ENCODE assay signal across 22 mouse cellular contexts in genomic region chr17:5254717-5255617, GRCm38 (mm10).
DNase-seq lines count a peak whose midpoint lies in the region; ATAC-seq and TF ChIP-seq lines count a peak whose summit lies in the region.
"Had no signal": no experiment of that assay in that cellular context is flagged by ENCODE, and none has a peak within 500 bp of the region (broad histone marks: within the 10 kb centered on the region; RNA-seq: fewer than 3 reads in every experiment).

No protein-coding gene starts in this region.

- TF ChIP-seq CTCF in midbrain, postnatal 0 days (IDR thresholded peaks at IDR 0.05) = 0 out of 2 replicates have a peak, but pooled peaks have one; percentile 4

- H3K9ac ChIP-seq in embryonic facial prominence, embryonic 11.5 days (replicated peaks; ENCODE audit: low read length) = no peak overlapping the region
- H3K9ac ChIP-seq in midbrain, embryonic 11.5 days (ENCODE audit: low read length) = no peak overlapping the region
- no peak overlapping the region; the same call in 1 of the 2 replicates for H3K9ac ChIP-seq in midbrain, postnatal 0 days (replicated peaks; ENCODE audit: low read length, poor library complexity, severe bottlenecking)
- H3K9ac ChIP-seq: embryonic facial prominence, embryonic 15.5 days; heart, embryonic 13.5 days; intestine, embryonic 15.5 days; neural tube, embryonic 15.5 days; stomach, embryonic 15.5 days had no signal

- peak; percentile 31 for DNase-seq in embryonic facial prominence, embryonic 11.5 days (ENCODE audit: low spot score)
- no peak for DNase-seq in embryonic facial prominence, embryonic 10.5 days (ENCODE audit: low spot score)
- DNase-seq in midbrain, embryonic 10.5 days (ENCODE audit: low spot score) = no peak
- no peak for DNase-seq in midbrain, embryonic 11.5 days (ENCODE audit: low spot score, missing footprints)
- DNase-seq in limb, embryonic 10.5 days (ENCODE audit: low spot score) = no peak
- DNase-seq in midbrain, postnatal 0 days (ENCODE audit: low spot score) = no peak
- no peak for DNase-seq in left cerebral cortex, adult 18-20 months (ENCODE audit: low spot score in 2 of 2)
- no peak for DNase-seq in lung, postnatal 4 days
- DNase-seq: adrenal gland, adult 8-10 months; cerebellum, adult 11-12 months; cerebellum, postnatal 14 days; gastrocnemius, adult 2 months; kidney, postnatal 36 days; liver; right cerebral cortex, postnatal 25 days; thymus, adult 18-20 months had no signal

- no peak overlapping the region for H3K27ac ChIP-seq in embryonic facial prominence, embryonic 11.5 days (replicated peaks; ENCODE audit: low read depth, low read length)
- no peak overlapping the region for H3K27ac ChIP-seq in embryonic facial prominence, embryonic 10.5 days (replicated peaks)
- H3K27ac ChIP-seq in midbrain, embryonic 10.5 days (replicated peaks) = 0 out of 2 replicates have a peak overlapping the region, but pooled peaks have one; percentile 46
- H3K27ac ChIP-seq in midbrain, embryonic 11.5 days (ENCODE audit: low read depth, low read length) = no peak overlapping the region
- peak overlapping the region; percentile 54; the same call in 1 of the 2 replicates for H3K27ac ChIP-seq in limb, embryonic 10.5 days
- no peak overlapping the region; the same call in 1 of the 2 replicates for H3K27ac ChIP-seq in midbrain, postnatal 0 days (ENCODE audit: low read depth, low read length)
- H3K27ac ChIP-seq: embryonic facial prominence, embryonic 15.5 days; gastrocnemius, adult 2 months; heart, embryonic 13.5 days; intestine, embryonic 15.5 days; neural tube, embryonic 15.5 days; stomach, embryonic 15.5 days had no signal

- H3K9me3 ChIP-seq in embryonic facial prominence, embryonic 11.5 days (replicated peaks; ENCODE audit: control insufficient read depth, low read length) = no peaks in the 10 kb centered on the region
- no peaks in the 10 kb centered on the region for H3K9me3 ChIP-seq in embryonic facial prominence, embryonic 10.5 days
- H3K9me3 ChIP-seq in midbrain, embryonic 10.5 days (replicated peaks) = no peaks in the 10 kb centered on the region
- no peaks in the 10 kb centered on the region for H3K9me3 ChIP-seq in midbrain, embryonic 11.5 days (ENCODE audit: control insufficient read depth, low read length)
- H3K9me3 ChIP-seq in limb, embryonic 10.5 days (replicated peaks) = no peaks in the 10 kb centered on the region
- H3K9me3 ChIP-seq in midbrain, postnatal 0 days (ENCODE audit: low read length) = no peaks in the 10 kb centered on the region
- H3K9me3 ChIP-seq: embryonic facial prominence, embryonic 15.5 days; heart, embryonic 13.5 days; intestine, embryonic 15.5 days; neural tube, embryonic 15.5 days; stomach, embryonic 15.5 days had no signal

- WGBS in embryonic facial prominence, embryonic 11.5 days = 75% methylated on average over 16 of the region's 16 CpGs
- 67% methylated on average over 16 of the region's 16 CpGs for WGBS in embryonic facial prominence, embryonic 10.5 days
- WGBS in midbrain, embryonic 10.5 days = 54% methylated on average over 16 of the region's 16 CpGs
- 48% methylated on average over 16 of the region's 16 CpGs for WGBS in midbrain, embryonic 11.5 days
- WGBS in limb, embryonic 10.5 days = 86% methylated on average over 16 of the region's 16 CpGs
- WGBS in midbrain, postnatal 0 days = 48% methylated on average over 16 of the region's 16 CpGs

- H3K27me3 ChIP-seq in embryonic facial prominence, embryonic 11.5 days (ENCODE audit: control insufficient read depth, insufficient read depth, low read length) = no peaks in the 10 kb centered on the region
- H3K27me3 ChIP-seq in embryonic facial prominence, embryonic 10.5 days (replicated peaks; ENCODE audit: low read depth, poor library complexity, severe bottlenecking) = no peaks in the 10 kb centered on the region
- H3K27me3 ChIP-seq in midbrain, embryonic 10.5 days (ENCODE audit: low read depth, poor library complexity, severe bottlenecking) = peaks cover 9% of the 10 kb centered on the region
- no peaks in the 10 kb centered on the region for H3K27me3 ChIP-seq in midbrain, embryonic 11.5 days (ENCODE audit: control insufficient read depth, insufficient read depth, low read length)
- no peaks in the 10 kb centered on the region for H3K27me3 ChIP-seq in limb, embryonic 10.5 days (ENCODE audit: low read depth, poor library complexity, severe bottlenecking)
- no peaks in the 10 kb centered on the region for H3K27me3 ChIP-seq in midbrain, postnatal 0 days (ENCODE audit: insufficient read depth, low read length)
- H3K27me3 ChIP-seq: embryonic facial prominence, embryonic 15.5 days; heart, embryonic 13.5 days; intestine, embryonic 15.5 days; neural tube, embryonic 15.5 days; stomach, embryonic 15.5 days had no signal

- no peaks in the 10 kb centered on the region for H3K4me1 ChIP-seq in embryonic facial prominence, embryonic 11.5 days (ENCODE audit: control insufficient read depth, insufficient read depth, low read length)
- peaks cover 13% of the 10 kb centered on the region for H3K4me1 ChIP-seq in embryonic facial prominence, embryonic 10.5 days
- H3K4me1 ChIP-seq in midbrain, embryonic 10.5 days = peaks cover 41% of the 10 kb centered on the region
- peaks cover 5% of the 10 kb centered on the region for H3K4me1 ChIP-seq in midbrain, embryonic 11.5 days (ENCODE audit: control insufficient read depth, insufficient read depth, low read length)
- peaks cover 18% of the 10 kb centered on the region for H3K4me1 ChIP-seq in limb, embryonic 10.5 days
- no peaks in the 10 kb centered on the region; the same call in 1 of the 2 replicates for H3K4me1 ChIP-seq in midbrain, postnatal 0 days (ENCODE audit: insufficient read depth, low read length)

- H3K4me2 ChIP-seq in embryonic facial prominence, embryonic 11.5 days (ENCODE audit: low read depth, low read length) = no peak overlapping the region
- H3K4me2 ChIP-seq in midbrain, embryonic 11.5 days = no peak overlapping the region
- H3K4me2 ChIP-seq in midbrain, postnatal 0 days (ENCODE audit: low read depth, low read length, poor library complexity, severe bottlenecking) = no peak overlapping the region
- H3K4me2 ChIP-seq: embryonic facial prominence, embryonic 15.5 days; heart, embryonic 13.5 days; intestine, embryonic 15.5 days; neural tube, embryonic 15.5 days; stomach, embryonic 15.5 days had no signal

- no peak for ATAC-seq in embryonic facial prominence, embryonic 11.5 days (replicated peaks; ENCODE audit: insufficient number of reproducible peaks, low FRiP score, low TSS enrichment, low read depth)
- no peak for ATAC-seq in midbrain, embryonic 11.5 days (ENCODE audit: low FRiP score)
- ATAC-seq in midbrain, postnatal 0 days (ENCODE audit: low FRiP score) = no peak
- ATAC-seq: intestine, embryonic 15.5 days; lung, postnatal 0 days had no signal

- no peak overlapping the region for H3K4me3 ChIP-seq in embryonic facial prominence, embryonic 11.5 days (ENCODE audit: low read depth, low read length)
- no peak overlapping the region for H3K4me3 ChIP-seq in embryonic facial prominence, embryonic 10.5 days
- H3K4me3 ChIP-seq in midbrain, embryonic 10.5 days = no peak overlapping the region
- H3K4me3 ChIP-seq in midbrain, embryonic 11.5 days (ENCODE audit: low read depth, low read length) = no peak overlapping the region
- no peak overlapping the region for H3K4me3 ChIP-seq in limb, embryonic 10.5 days
- no peak overlapping the region for H3K4me3 ChIP-seq in midbrain, postnatal 0 days (ENCODE audit: low read depth, low read length)
- H3K4me3 ChIP-seq: embryonic facial prominence, embryonic 15.5 days; gastrocnemius, adult 2 months; heart, embryonic 13.5 days; intestine, embryonic 15.5 days; neural tube, embryonic 15.5 days; stomach, embryonic 15.5 days had no signal

- no peaks in the 10 kb centered on the region for H3K36me3 ChIP-seq in embryonic facial prominence, embryonic 11.5 days (replicated peaks; ENCODE audit: control insufficient read depth, insufficient read depth, low read depth, low read length)
- H3K36me3 ChIP-seq in embryonic facial prominence, embryonic 10.5 days (replicated peaks) = peaks cover 17% of the 10 kb centered on the region; the same call in 1 of the 2 replicates
- peaks cover 3% of the 10 kb centered on the region; the same call in 1 of the 2 replicates for H3K36me3 ChIP-seq in midbrain, embryonic 10.5 days
- H3K36me3 ChIP-seq in midbrain, embryonic 11.5 days (ENCODE audit: control insufficient read depth, insufficient read depth, low read length) = no peaks in the 10 kb centered on the region
- peaks cover 4% of the 10 kb centered on the region; the same call in 1 of the 2 replicates for H3K36me3 ChIP-seq in limb, embryonic 10.5 days
- H3K36me3 ChIP-seq in midbrain, postnatal 0 days (ENCODE audit: insufficient read depth, low read length) = no peaks in the 10 kb centered on the region; the same call in 1 of the 2 replicates
- H3K36me3 ChIP-seq: embryonic facial prominence, embryonic 15.5 days; intestine, embryonic 15.5 days; neural tube, embryonic 15.5 days; stomach, embryonic 15.5 days had no signal

Comparison
In these comparisons a context has a peak if more than half of its experiments do, and no peak if none do; other contexts are left out.
1. H3K27ac ChIP-seq: peak in midbrain, embryonic 10.5 days (single experiment) and limb, embryonic 10.5 days (single experiment); none in embryonic facial prominence, embryonic 11.5 days (single experiment), embryonic facial prominence, embryonic 10.5 days (single experiment), midbrain, embryonic 11.5 days (single experiment) and midbrain, postnatal 0 days (single experiment).